Mouse (Mus musculus): ENCODE data around the gene Tbc1d13.
A peak's percentile ranks its signal among the peaks of the same experiment; 100 is the strongest.

Tbc1d13 gene

DNA sequence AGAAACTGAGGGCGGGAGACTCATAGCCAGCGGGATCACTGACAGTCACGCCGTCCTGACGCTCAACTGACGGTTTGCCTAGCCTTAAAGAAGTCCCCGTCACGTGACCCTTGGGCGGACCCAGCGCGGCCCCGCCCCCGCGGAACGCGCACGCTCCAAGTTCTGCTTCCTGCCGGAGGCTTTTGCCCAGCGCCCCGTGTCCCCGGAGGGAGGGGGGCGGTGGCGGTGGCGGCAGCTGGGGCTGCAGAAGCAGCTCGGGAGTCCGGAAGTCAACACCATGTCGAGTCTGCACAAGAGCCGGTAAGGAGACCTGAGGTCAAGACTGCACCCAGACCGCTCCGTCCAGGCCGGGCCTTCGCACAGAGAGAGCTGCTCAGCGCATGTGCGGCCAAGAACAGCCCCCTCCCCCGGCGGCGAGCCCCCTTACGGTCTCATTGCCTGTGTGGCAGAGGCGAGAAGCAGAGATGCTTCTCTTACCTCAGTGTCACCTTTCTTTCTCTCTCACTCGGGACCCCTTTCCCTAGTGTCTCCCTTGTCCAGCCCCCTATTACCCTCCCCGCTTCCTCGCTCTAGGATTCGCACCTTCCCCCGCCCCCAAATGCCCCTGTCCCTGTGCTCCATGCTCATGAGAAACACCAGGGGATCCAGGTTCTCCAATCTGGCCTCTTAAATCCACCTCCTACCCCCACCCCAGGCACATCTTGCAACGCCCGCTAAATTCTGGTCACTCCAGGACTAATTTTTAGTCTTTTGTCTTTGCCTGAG is at the start of gene Tbc1d13:
Gene Tbc1d13, plus strand, starts transcription at position 134 of the 765 bp plus-strand sequence.
- ATAC-seq (ENCODE audit: low TSS enrichment), result peak; percentile 88

DNA sequence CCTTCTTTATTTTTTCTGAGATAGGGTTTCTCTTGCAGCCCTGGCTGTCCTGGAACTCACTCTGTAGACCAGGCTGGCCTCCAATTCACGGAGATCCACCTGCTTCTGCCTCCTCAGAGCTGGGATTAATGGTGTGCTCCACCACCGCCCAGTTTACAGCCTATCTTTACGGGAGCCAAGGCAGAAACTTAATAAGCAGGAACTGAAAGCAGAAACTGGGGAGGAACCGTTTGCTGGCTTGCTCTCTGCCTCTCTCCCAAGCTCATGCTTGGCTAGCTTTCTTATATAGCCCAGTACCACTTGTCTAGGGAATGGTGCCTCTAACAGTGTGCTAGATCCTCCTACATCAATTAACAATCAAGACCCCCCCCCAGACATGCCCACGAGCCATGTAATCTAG is 49.4 kb upstream of the Tbc1d13 start:
- ATAC-seq (ENCODE audit: low TSS enrichment), result no peak

GRCm38 (mm10) chr2:30084632-30085031 is 48.9 kb upstream of the Tbc1d13 start:
- no peak for ATAC-seq (ENCODE audit: low TSS enrichment)

- ATAC-seq (ENCODE audit: low TSS enrichment), result no peak
These were observed 46.2 kb upstream of the Tbc1d13 start for GRCm38 (mm10) chr2:30087310-30087709.

DNA sequence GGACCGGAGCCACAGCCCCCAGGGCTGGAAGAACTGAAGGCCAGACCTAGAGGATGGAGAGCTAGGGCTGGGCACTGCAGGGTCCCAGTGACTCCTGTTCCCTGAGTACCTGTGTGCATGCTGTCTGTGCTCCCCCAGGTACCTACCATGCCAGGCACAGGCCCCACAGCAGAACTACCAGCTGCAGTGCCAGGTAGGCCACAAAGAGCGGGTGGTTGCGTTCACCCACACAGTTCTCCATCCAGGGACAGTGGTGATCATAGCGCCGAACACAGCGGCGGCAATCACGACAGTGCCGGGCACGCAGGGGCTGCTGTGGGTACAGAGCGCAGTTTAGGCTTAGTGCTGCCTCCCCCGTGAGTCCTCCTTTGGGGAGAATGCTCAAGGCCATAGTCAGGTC is 42.0 kb upstream of the Tbc1d13 start:
- ATAC-seq (ENCODE audit: low TSS enrichment), result no peak

DNA sequence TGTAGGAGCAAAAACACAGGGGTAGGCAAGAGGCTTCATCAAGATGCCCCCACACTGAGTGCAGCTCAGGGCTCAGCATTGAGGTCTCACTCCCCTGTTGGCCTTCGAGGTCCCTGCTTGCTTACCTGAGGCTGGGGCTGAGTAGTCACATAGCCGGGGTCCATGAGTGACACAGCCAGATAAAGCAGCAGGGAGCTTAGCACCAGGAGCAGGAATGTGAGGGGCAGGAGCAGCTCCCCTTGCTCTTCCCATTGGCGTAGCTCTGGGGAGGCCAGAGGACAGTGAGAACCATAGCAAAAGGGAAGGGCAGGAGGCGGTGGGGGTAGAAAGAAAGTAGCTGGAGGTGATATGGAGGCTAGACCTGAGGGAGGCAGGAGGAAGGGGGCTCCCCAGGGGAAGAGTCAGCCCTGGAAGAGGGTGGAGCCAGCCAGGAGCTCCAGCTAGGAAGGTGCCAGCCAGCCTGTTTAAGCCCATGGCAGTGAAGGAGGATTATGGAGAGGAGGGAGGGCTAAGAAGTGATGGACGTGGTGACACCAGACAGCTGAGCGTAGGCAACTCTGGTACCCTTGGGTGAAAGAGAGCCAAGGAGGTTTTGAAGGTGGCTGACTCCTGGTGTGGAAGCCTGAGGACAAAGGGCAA is 41.1 kb upstream of the Tbc1d13 start:
- no peak for ATAC-seq (ENCODE audit: low TSS enrichment)

GRCm38 (mm10) chr2:30093471-30094207 is 39.9 kb upstream of the Tbc1d13 start, which contains the start of gene Zdhhc12:
Gene Zdhhc12, minus strand, starts transcription at chr2:30093648.
- ATAC-seq (ENCODE audit: low TSS enrichment), result peak; percentile 93

DNA sequence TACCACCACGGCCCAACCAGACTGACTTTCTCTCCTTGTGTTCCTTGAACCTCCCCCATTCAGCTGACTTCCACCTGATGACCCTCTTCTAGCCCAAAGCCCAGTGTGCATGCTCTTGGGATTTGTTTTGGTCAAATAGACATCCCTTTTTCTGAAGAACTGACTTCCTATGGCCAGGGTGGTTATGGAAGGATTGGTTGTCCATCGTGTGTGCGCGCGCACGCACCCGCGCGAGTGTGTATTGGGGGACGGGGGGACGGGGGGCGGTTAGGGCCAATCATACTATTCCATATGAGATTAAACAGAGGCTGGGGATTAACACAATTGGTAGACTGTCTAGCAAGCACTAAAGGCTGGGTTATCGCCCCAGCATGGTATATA is 39.3 kb upstream of the Tbc1d13 start:
- no peak for ATAC-seq (ENCODE audit: low TSS enrichment)

GRCm38 (mm10) chr2:30095882-30096527 is 37.5 kb upstream of the Tbc1d13 start:
- ATAC-seq (ENCODE audit: low TSS enrichment), result no peak

GRCm38 (mm10) chr2:30100214-30100613 is 33.3 kb upstream of the Tbc1d13 start:
- ATAC-seq (ENCODE audit: low TSS enrichment), result no peak

GRCm38 (mm10) chr2:30106364-30106763 is 27.2 kb upstream of the Tbc1d13 start:
- no peak for ATAC-seq (ENCODE audit: low TSS enrichment)

DNA sequence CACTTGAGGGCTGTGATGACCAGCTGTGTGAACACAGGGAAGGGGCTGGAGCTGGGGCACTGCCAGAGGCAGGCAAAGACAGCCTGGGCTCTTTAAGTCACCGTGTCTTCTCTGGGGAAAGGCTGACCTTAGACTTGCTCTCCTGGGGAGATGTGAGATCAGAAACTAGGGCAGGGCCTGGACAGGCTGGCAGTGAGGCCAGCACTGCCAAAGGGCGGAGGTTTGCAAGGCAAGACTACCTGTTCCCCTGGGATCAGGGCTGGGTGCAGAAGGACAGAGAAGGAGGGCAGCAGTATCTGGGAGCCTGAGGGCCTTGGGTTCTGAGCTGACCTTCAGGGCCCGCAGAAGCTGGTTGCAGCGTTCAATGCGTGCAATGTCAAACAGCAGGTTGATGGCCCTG is 25.9 kb upstream of the Tbc1d13 start:
- no peak for ATAC-seq (ENCODE audit: low TSS enrichment)

- no peak for ATAC-seq (ENCODE audit: low TSS enrichment)
These were observed 25.3 kb upstream of the Tbc1d13 start for GRCm38 (mm10) chr2:30108260-30108659.

DNA sequence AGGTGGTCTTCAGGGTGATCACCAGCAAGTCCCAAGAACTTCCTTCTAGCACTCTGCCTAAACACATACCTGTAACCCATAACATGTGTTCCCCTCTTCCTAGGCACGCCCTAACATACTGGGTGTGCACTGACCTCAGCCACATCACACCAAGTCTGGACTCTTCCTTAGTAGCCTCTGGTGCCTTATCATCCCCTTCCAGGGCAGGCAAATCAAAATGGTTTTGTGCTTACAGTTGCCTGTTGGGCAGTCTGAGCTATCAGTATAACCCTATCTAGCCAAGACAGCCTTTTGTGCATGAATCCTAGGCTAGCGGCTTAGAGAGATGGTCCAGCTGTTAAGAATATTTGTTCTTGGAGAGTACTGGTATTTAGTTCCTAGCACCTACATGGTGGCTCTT is 22.0 kb upstream of the Tbc1d13 start:
- ATAC-seq (ENCODE audit: low TSS enrichment), result no peak

DNA sequence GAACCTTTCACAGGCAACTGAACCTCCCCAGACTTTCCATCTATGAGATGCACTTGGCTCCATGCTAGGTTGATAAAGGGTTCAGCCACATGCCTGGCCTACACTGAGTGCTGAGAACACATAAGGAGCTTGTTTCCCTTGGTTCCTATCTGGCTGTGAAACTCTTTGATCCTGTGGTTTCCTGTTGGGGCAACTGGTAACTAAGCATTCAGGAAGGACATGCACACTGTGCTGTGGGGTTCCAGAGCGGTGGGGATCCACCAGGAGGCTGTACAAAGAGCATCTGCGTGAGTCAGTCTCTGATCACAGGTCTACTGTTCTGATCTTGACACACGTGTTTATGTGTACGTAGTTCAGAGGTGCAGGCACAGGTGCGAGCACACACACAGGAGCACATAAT is 21.0 kb upstream of the Tbc1d13 start:
- ATAC-seq (ENCODE audit: low TSS enrichment), result no peak

GRCm38 (mm10) chr2:30119641-30120051 is 13.9 kb upstream of the Tbc1d13 start:
- ATAC-seq (ENCODE audit: low TSS enrichment), result peak; percentile 56

DNA sequence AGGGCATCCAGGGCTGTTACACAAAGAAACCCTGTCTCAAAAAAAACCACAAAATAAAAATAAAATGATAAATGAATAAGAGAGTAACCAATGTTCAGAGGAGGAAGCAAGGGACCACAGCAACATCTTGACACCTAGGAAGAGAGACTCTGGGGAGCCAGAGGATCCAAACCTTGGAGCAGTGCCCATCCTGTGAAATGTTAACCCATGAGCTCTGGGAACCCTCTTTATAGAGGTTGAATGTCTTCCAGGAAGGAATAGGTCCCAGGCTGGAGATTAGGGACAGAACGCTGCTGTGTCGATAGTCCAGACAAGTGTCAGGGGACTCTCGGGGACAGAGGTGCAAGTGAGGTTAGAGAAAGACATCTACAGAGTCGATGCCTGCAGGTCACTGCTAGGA is 13.3 kb upstream of the Tbc1d13 start:
- ATAC-seq (ENCODE audit: low TSS enrichment), result no peak

- no peak for ATAC-seq (ENCODE audit: low TSS enrichment)
These were observed 10.8 kb upstream of the Tbc1d13 start for GRCm38 (mm10) chr2:30122766-30123165.

DNA sequence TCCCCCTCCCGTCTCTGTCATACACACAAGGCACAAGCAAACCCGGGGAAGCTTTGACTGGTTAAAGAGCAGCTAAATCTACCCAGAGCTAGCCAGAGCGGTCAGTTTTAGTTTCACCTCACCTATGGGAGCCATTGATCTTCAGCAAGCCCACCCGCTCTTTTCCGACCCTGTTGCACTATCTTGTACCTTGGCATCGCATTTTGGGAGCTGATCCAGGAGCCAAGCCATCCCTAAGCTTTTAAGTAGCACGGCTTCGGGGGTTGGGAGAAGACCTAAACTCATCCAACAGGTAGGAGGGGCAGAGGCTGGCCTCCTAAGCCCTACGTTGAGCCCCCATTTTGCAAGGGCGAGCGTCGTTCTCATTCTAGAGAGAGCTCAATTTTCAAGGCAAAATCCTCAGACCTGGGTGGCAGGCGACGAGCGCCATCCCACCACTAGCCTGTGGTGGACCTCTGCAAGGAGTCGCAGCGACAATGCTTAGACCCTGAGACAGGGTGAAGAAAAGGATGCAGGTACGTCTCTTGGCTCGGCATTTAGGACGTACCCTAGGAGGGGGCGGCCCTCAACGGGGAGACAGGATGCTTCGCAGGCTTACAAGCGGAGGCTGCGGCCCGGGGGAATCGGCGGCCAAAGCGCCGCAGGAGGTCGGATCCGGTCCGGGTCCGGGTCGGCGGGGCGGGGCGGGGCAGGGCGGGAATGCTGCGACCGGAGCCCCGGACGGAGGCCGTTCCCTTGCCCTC is 9.6 kb upstream of the Tbc1d13 start:
- ATAC-seq (ENCODE audit: low TSS enrichment), result peak; percentile 8; the same call in 1 of the 2 replicates

DNA sequence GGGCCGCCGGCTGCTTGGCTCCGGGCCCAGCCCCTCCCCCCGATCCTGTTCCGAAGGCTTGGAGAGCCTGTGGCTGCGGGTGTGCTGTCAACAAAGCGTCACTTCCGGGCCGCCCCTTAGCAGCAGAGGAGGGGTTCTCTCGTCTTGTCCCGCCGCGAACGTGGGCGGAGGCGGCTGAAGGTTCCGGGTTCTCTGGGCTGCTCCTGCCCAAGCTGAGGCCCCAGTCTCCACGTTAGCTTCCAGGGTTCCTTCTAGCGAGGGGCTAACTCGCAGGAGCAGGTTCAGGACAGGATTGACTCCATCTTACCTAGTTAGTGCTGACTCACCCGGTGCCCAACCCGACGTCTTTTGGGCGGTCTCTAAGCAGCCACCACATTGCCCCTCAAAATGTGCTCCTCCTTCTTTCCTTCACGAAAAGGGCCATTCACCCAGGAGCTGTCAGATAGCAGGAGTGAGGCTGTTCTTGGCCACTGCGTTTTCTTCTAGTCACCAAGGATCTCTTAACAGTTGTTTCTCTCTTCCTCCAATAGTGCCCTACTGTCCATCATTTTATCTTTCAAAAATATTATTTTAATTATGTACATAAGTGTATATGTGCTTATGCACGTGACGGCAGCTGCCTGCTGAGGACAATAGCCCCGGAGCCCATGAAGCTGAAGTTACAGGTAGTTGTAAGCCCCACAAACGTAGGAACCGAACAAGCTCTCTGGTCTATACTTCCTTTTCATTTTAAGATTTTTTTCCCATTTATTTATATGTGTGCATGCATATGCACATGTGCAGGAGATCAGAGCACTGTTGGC is 8.9 kb upstream of the Tbc1d13 start, which contains the start of gene Zer1:
Gene Zer1, minus strand, starts transcription at position 114 of the 803 bp plus-strand sequence.
- ATAC-seq (ENCODE audit: low TSS enrichment), result peak; percentile 80
